Mouse (Mus musculus) adrenal gland (tissue): Measurements from ENCODE around the gene Rnf11.
"Not testable (repeated sequence)": the region's sequence is repeated elsewhere in the genome, so short reads cannot be mapped to it uniquely, and the experiment has no call there.

Experiments
- intact Hi-C: fragments of 180-260 bp; cut with DNase I; formaldehyde crosslinking; loops from one replicate; pipeline ENCODE4 v1.15.1; 2025

The Rnf11 gene

DNA sequence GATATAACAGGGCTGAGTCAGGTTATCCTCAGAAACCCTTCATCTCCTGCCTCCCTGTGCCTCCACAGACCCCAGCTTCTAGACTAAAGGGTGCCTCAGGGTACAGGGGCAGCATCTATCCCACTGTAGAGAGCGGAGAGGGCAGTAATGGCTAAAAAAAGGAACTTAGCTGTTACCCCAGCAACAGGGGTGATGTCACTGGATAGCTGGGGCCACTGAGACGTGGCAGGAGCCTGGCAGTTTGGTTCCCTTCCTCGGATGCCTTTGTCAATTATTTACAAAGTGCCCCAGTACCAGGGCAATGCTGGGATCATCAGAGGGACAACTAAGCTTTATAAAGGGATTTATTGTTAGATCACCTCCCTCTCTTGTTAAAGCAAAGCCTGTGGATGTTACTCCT is 65.5 kb downstream of the Rnf11 start:
- intact Hi-C loops, result no loop called here

DNA sequence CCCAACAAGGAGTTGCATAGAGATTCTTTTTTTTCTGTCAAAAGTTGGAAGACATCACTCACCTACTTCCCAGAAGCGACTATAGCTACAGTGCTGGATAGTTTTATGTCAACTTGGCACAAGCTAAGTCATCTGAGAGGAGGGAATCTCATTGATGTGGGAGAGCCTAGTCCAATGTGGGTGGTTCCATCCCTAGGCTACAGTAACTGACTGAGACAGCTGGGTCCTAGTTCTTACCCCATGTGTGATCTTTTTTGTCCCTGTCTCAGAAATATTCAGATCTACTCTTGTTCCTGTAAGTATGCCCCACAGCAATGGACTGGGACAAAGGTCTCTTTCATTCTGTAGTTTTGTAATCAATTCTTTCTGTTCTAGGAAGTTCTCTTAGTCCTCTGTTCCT is 66.5 kb downstream of the Rnf11 start:
- intact Hi-C loops, result no loop called here

DNA sequence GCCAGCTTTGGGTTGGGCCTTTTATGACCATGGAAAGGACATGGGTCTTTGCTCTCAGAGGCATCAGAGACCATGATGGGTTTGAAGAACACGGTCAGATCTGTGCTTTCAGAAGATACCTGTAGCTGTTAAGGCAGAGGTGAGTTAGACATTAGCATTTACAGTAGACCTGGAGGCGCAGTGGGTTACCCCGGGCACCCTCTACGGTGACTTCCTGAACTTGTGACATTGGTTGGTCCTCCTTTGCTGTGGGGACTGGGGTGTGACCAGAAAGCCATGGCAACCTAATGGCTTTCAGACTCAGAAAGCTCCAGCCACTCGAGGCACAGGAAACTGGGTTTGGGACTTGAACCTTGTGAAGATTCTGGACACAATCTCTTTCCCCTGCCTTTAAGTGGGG is 72.3 kb downstream of the Rnf11 start:
- intact Hi-C loops, result no loop called here

DNA sequence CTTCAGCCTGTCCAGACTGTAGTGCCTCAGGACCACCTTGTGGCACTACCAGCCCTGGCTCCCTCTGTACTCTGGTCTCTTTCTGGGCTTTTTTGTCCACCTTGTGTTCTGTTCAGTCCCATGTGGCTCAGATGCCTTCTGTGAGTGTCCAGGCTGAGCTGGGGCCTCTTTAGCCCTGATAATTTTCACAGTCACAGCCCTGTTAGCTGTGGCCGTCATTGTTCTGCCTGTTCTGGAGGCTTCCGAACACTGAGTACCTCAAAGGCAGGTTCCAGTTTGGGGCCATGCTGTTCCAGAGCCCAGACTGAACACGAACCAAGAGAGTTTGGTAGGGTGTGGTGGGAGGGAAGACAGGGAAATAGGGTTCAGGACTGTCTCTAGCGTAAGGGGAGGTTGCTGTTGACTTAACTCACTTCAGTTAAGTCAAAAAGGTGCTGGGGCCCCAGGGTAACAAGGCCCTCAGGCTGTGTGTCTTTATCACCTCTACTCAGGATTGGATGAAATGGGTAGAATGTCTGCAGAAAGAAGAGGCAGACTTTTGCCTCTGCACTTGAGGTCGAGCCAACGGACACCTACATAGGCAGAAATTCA is 73.1 kb downstream of the Rnf11 start:
- intact Hi-C loops, result no loop called here

DNA sequence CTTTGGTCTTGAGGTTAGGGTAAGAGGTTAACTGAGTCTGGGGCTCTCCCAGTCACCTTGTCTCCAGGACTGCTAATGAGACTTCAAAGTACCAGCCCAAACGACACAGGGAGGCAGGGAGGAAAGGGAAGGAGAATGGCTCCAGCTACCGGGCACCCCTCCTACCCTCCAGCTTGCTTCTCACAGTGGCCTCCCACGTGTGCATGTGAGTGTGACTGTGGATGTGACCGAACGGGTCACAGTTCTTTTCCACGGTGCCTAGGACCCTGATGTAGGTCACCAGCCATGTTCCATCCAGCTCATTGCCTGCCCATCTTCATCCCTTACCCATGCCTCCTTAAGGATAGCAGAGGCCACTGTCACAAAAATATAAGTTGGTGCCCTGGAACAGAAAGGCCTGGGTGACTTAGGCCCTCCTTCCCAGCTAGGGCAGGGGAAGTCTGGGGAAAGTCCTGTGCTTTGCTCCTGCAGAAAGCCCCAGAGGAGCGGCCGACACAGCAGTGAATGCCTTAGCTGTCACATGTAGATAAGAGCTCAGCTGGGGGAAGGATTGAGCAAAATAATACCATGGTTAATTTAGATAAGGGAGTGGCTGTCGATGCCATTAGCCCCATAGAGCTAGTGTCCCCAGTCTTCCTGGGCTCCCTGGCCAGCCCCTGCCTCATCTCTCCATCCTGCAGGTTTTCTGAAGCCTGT is 73.7 kb downstream of the Rnf11 start:
- intact Hi-C loops, result no loop called here

DNA sequence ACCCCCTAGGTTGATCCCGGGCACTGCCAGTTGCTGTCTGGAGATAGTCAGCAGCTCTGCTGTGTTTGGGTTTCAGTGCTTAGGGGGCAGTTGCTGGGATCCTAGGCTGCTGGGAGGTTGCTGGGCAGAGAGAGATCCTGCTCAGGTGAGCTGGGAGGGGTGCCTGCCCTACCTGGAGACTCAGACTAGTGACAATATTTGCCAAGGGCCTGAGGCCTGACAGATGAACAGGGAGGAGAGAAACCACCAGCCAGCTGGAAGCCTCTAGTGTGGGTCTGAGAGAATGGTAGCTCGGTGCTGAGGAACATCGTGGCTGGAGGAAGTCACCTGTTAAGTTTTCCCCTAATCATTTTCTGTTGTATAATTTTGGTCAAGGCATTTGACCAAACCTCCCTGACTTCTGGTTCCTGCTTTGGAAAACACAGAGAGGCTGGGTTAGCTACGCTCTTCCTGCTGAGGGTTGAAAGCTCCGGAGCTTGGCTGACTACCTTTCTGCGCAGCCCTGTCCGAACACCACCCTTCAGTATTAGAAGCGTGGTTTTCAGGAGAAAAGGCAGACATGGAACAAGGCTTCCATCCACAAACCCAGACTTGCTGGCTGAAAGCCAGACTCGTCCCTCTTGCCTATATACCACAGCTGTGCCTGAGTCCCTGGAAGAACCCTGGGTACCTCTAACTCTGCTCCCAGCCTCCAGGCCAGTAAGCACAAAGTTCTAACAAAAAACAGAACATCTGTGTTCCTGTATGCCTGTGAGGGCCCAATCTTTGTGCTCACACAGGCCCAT is 76.6 kb downstream of the Rnf11 start:
- intact Hi-C loops, result no loop called here

DNA sequence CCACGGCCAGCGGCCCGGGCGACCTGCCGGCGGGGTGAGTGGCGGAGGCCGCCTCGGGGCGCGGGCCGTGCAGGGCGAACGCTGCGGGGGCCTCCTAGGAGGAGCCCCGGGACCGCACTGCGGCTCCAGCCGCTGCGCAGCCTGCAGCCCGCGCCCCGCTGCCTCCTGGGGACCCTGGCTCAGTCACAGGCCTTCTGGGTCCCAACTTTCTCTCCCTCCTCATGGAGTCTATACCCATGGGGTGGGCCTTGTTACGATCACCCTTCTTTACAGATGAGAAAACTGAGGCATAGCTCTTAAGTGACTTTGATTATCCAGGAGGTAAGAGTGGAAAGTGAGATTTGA is 77.4 kb downstream of the Rnf11 start:
- intact Hi-C loops, result no loop called here

DNA sequence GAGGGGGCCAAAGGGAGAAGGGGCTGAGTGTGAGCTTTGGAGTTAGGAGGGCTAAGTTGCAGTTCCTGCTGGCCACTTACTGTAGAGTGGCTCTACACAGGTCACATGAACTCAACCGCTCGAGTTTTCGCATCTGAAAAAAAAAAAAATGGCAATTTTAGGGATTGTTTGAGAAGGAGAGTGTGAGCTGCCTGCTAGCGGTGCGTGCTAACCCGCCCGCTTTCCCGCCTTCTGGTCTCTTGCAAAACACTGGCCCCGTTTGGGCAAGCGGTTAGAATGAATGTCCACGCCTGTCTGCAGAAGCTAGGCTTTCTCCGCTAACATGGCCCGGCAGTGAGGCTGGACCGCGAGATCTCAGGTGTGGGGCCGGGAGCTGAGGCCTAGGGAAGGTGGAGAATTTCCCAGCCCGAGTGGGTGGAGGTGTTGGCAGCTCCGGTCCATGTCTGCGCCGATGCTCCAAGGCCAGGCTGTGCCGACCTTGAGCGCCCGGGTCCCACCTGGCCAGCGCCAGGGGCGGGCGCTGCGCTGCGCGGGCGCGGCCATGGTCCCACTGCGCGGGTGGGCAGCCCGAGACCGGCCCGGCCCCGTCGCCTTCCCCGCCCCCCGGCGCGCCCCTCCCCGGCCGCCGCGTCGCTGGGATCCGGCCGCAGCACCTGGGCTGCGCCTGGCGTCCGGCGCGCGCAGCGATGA is 77.9 kb downstream of the Rnf11 start, which contains the start of gene Ttc39a:
Gene Ttc39a (plus strand): TSS at position 138 of the 690 bp plus-strand sequence.
- intact Hi-C loops, result no loop called here

DNA sequence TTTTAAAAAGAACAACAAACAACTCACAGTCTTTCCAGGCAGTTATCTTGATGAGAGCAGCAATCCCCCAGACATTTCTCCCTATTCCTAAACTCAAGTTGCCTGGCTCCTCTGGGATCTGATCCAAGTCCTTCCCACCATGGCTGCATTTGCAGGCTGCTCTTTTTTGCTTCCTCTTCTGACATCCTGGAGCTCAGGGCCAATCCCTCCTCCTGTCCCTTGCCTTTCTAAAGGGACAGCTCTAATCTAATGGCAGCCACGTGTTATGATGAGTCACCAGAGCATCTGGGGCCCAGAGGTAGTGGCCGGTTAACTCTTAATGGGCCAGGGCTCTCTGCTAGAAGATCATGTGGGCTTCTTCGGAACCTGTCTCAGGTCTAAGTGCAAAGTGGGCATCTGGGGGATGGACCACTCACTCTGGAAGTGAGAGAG is 78.5 kb downstream of the Rnf11 start:
- intact Hi-C loops, result no loop called here

DNA sequence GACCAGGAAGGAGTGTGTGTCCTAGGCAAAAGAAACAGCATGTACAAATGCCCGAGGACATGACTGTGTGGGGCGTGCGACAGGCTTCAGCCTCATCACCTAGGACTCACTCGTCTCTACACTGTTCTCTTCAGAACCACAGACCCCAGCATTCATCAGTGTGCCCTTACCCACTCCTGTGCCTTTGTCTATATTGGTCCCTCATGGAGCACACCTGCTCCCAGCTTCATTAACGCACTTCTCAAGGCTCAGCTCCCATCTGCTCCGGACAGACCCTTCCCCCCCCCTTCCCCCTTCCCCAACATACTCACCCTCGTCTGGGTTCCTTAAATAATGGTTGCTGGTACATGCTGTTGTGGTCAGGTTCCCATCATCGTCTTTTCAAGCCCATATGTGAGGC is 79.1 kb downstream of the Rnf11 start:
- intact Hi-C loops, result no loop called here

DNA sequence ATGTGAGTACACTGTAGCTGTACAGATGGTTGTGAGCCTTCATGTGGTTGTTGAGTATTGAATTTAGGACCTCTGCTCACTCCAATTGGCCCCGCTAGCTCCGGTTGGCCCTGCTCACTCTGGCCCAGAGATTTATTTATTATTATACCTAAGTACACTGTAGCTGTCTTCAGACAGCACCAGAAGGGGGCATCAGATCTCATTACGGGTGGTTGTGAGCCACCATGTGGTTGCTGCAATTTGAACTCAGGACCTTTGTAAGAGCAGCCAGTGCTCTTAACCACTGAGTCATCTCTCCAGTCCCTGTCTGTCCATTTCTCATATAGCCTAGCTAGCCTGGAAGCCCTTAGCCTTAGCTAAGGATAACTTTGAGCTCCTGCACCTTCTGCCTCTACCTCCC is 79.6 kb downstream of the Rnf11 start:
- intact Hi-C loops, result not testable (repeated sequence)

DNA sequence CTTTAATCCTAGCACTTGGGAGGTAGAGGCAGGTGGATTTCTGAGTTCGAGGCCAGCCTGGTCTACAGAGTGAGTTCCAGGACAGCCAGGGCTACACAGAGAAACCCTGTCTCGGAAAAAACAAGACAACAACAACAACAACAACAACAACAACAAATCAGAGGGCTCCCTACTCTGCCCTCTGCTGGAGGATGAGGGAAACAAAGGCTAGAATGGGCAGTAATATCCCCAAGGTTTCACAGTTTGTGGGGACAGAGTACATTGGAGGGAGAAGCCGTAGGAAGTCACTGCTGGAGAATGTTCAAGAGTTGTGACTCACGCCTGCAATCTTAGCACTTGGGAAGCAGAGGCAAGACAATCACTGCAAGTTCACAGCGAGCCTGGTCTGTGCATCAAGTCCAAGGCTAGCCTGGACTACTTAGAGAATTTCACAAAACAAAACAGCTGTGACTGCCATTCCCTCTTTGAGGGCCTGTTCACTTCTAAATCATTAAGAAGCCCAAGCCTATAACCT is 83.3 kb downstream of the Rnf11 start:
- intact Hi-C loops, result no loop called here
